Mouse (Mus musculus) CH12.LX (cell line): Measurements from ENCODE around the gene Adamts14. TPM values are rescaled to one million over a fixed set of nuclear protein-coding genes. Genes with fewer than 3 reads are reported as not detected.

Experiments
- DNase-seq: peaks from one replicate; pipeline ENCODE4 v3.0.0-alpha.2; 2013; ENCODE audit errors: extremely low read depth
- H3K27ac ChIP-seq: 2 replicates; pipeline ENCODE4 v1.5.1; 2012; ENCODE audit warnings: low read depth, mild to moderate bottlenecking, control low read depth, moderate library complexity; ENCODE audit not compliant: insufficient read depth
- H3K27me3 ChIP-seq: replicated peaks from 2 replicates; pipeline ENCODE3; 2012; ENCODE audit warnings: inconsistent platforms
- H3K36me3 ChIP-seq, 2 experiments: replicated peaks in 1 of 2; 2 replicates each; pipeline versions ENCODE3 to v1.6.1; 2012; ENCODE audit warnings: inconsistent platforms in 1 of 2, low read length in 1 of 2, mild to moderate bottlenecking in 1 of 2, mixed read lengths in 1 of 2, moderate library complexity in 1 of 2; ENCODE audit not compliant: control insufficient read depth in 1 of 2, insufficient read depth in 1 of 2
- H3K4me1 ChIP-seq, 2 experiments: 2 replicates each; pipeline ENCODE4 v1.6.1; 2012; ENCODE audit warnings: inconsistent platforms in 1 of 2, moderate library complexity in 1 of 2; ENCODE audit not compliant: insufficient read depth in 2 of 2, control insufficient read depth in 1 of 2
- H3K4me2 ChIP-seq: 2 replicates; pipeline ENCODE4 v1.6.1; 2012; ENCODE audit warnings: low read depth, mild to moderate bottlenecking, control low read depth; ENCODE audit not compliant: poor library complexity, insufficient read depth, severe bottlenecking
- H3K4me3 ChIP-seq, 3 experiments: fragments of 150-350 bp in 1 of 3; sonication (generic) in 1 of 3; replicated peaks in 1 of 3; 2 replicates each; pipeline versions ENCODE3 to v1.5.1; 2011 to 2012; ENCODE audit warnings: low read depth in 2 of 3, low read length in 2 of 3, mild to moderate bottlenecking in 2 of 3, moderate library complexity in 2 of 3, control low read depth in 1 of 3, improper control_type of control experiment in 1 of 3, inconsistent platforms in 1 of 3, mixed read lengths in 1 of 3; ENCODE audit not compliant: poor library complexity in 1 of 3
- H3K79me2 ChIP-seq: replicated peaks from 2 replicates; pipeline ENCODE4 v1.6.1; 2012; ENCODE audit warnings: mild to moderate bottlenecking, moderate library complexity; ENCODE audit not compliant: control insufficient read depth, poor library complexity, insufficient read depth, severe bottlenecking; ENCODE audit errors: extremely low read depth
- H3K9ac ChIP-seq: 2 replicates; pipeline ENCODE4 v1.6.1; 2012; ENCODE audit warnings: low read depth, mild to moderate bottlenecking, control low read depth, moderate library complexity; ENCODE audit not compliant: insufficient read depth
- H3K9me3 ChIP-seq: replicated peaks from 2 replicates; pipeline ENCODE3; 2012; ENCODE audit warnings: low read length, inconsistent platforms, mixed read lengths
- BHLHE40 ChIP-seq: IDR thresholded peaks from 2 replicates; pipeline ENCODE4 v1.6.1; 2011; ENCODE audit warnings: mild to moderate bottlenecking, low read depth, low read length, improper control_type of control experiment
- CHD1 ChIP-seq: IDR thresholded peaks from 2 replicates; pipeline ENCODE4 v1.6.1; 2012; ENCODE audit warnings: low read depth, low read length, improper control_type of control experiment, inconsistent platforms
- CTCF ChIP-seq, 2 experiments: IDR thresholded peaks in 1 of 2; conservative IDR thresholded peaks in 1 of 2; 2 replicates each; pipeline ENCODE4 v1.5.1; 2011 to 2012; ENCODE audit warnings: low read depth in 2 of 2, low read length in 2 of 2, improper control_type of control experiment in 1 of 2, inconsistent platforms in 1 of 2, mild to moderate bottlenecking in 1 of 2, moderate library complexity in 1 of 2
- ELF1 ChIP-seq: IDR thresholded peaks from 2 replicates; pipeline ENCODE4 v1.6.1; 2014; ENCODE audit warnings: low read depth, mild to moderate bottlenecking, inconsistent platforms, low read length, improper control_type of control experiment
- EP300 ChIP-seq: IDR thresholded peaks from 2 replicates; pipeline ENCODE4 v1.6.1; 2011; ENCODE audit warnings: low read length, improper control_type of control experiment
- ETS1 ChIP-seq: conservative IDR thresholded peaks from 2 replicates; pipeline ENCODE4 v1.6.1; 2012; ENCODE audit warnings: low read depth, mild to moderate bottlenecking, inconsistent platforms, low read length, improper control_type of control experiment, moderate library complexity
- JUND ChIP-seq: conservative IDR thresholded peaks from 2 replicates; pipeline ENCODE4 v1.6.1; 2011; ENCODE audit warnings: low read depth, low read length, improper control_type of control experiment
- KAT2A ChIP-seq: IDR thresholded peaks from 2 replicates; pipeline ENCODE4 v1.6.1; 2012; ENCODE audit warnings: low read length, improper control_type of control experiment, inconsistent platforms; ENCODE audit not compliant: insufficient replicate concordance
- RAD21 ChIP-seq: IDR thresholded peaks from 2 replicates; pipeline ENCODE4 v1.6.1; 2011; ENCODE audit warnings: low read depth, mild to moderate bottlenecking, low read length, improper control_type of control experiment, moderate library complexity
- SIN3A ChIP-seq: IDR thresholded peaks from 2 replicates; pipeline ENCODE4 v1.6.1; 2012; ENCODE audit warnings: low read length, improper control_type of control experiment, inconsistent platforms
- SMC3 ChIP-seq: IDR thresholded peaks from 2 replicates; pipeline ENCODE4 v1.6.1; 2011; ENCODE audit warnings: low read depth, low read length, improper control_type of control experiment
- TCF12 ChIP-seq: IDR thresholded peaks from 2 replicates; pipeline ENCODE4 v1.6.1; 2014; ENCODE audit warnings: low read depth, mild to moderate bottlenecking, inconsistent platforms, low read length, improper control_type of control experiment
- ZKSCAN1 ChIP-seq: IDR thresholded peaks from 2 replicates; pipeline ENCODE4 v1.6.1; 2012; ENCODE audit warnings: low read depth, inconsistent platforms, low read length, improper control_type of control experiment, borderline replicate concordance
- ZNF384 ChIP-seq: IDR thresholded peaks from 2 replicates; pipeline ENCODE4 v1.6.1; 2012; ENCODE audit warnings: low read depth, low read length, improper control_type of control experiment, inconsistent platforms
- dilution Hi-C: fragments of 300-500 bp; cut with MboI; formaldehyde crosslinking; loops from 2 replicates; pipeline ENCODE4 v1.14.3; 2020; ENCODE audit warnings: low sequenced_read_pairs; ENCODE audit not compliant: extremely low pct_unique_long_range_greater_than_20kb, extremely low pct_ligation_motif_present
- in situ Hi-C: fragments of 300-500 bp; cut with MboI; formaldehyde crosslinking; loops from 3 replicates; pipeline ENCODE4 v1.14.3; 2019; ENCODE audit warnings: low sequenced_read_pairs, low pct_ligation_motif_present, low pct_unique_long_range_greater_than_20kb, mixed read lengths
- polyA plus RNA-seq: library from polyadenylated mRNA; unstranded; fragments of >175 nt; gene quantifications from 2 replicates; pipeline ENCODE4 v1.2.1, GENCODE M21; 2012; ENCODE audit warnings: low read depth; ENCODE audit not compliant: insufficient read length
- total RNA-seq, 2 experiments: library from RNA; depleted of rRNA; stranded (reverse); fragments of 300-350 nt in 1 of 2; fragments of >200 nt in 1 of 2; gene quantifications; 2 replicates each; pipeline ENCODE4 v1.2.3; 2012 to 2014

Adamts14 gene
- total and polyA plus RNA-seq, 3 experiments = 1.2 to 2.7 (median 2.5) TPM

DNA sequence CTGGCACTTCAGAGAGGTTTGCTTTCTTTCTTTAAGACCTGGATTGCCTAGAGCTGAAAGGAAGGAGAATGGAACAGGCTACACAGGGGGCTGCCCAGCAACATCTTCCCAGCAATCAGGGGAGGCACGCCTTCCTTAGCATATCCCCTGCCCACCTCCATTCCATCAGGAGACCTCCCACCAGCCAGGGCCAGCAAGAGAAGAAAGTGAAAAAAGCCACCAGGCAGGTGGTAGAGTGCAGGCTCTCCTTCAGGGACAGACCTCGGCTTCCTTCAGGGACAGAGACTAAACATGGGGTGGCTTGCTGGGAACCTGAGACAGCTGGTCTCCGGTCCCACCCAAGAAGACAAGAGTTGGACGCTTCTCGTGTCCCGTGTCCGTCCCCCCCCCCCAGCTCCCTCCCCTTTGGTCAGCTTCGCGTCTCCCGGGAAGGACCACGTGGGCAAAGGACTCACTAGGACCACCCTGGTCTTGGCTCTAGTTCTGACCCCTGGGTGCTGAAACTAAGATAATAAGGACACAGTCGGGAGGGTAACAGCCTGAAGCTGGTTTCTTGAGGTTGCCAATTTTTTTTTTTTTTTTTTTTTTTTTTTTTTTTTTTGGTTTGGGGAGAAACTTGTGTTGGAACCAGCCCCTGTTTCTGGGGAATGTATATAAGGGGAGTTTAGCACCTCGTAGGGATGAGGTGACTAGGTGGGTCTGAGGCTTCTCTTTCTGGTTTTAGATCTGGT, 98.4 kb downstream of the Adamts14 start:
- dilution Hi-C loops = no loop called here
- peaks cover 2% of the 10 kb centered on the region for H3K27me3 ChIP-seq
- no peak for DNase-seq

DNA sequence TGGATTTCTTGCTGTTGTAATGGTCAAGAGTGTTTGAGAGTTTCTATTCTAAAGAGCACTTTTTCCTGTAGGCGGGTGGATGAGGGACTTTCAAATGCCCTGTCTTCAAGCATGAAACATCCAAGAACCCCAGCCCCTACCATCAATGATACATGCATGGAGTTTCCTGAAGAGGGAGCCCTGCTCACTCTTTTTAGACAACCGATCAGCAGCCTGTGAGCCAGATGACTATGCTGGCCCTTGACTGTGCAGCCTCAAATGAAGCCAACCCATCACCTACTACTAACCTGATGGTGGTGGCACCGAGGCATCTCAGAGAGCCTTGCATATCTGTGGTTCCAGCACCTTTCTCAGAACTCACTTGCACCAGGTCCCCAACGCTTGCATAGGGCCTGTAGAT, 100.7 kb downstream of the Adamts14 start:
- Histone ChIP-seq H3K4me3 (no peak overlapping the region), H3K27me3 (peaks cover 2% of the 10 kb centered on the region), H3K36me3 (no peaks in the 10 kb centered on the region), H3K9me3 (no peaks in the 10 kb centered on the region), H3K4me1 (peaks cover 16 to 53% of the 10 kb centered on the region in 2 experiments), H3K4me2 (no peak overlapping the region), H3K79me2 (no peaks in the 10 kb centered on the region), H3K27ac (no peak overlapping the region), H3K9ac (no peak overlapping the region)
- DNase-seq = peak; percentile 51
- in situ Hi-C loops = no loop called here
- dilution Hi-C loops = no loop called here
- TF ChIP-seq CTCF (conservative IDR thresholded peaks at IDR 0.05 in 1 of 2, IDR thresholded peaks at IDR 0.05 in 1 of 2; ENCODE audit: low read depth in 2 of 2, low read length in 2 of 2) (peak in 1 of 2 experiments; percentile 72; a peak in 2 of 4 replicates), RAD21 (peak; percentile 70), SMC3 (peak; percentile 57), CHD1 (no peak)

More for the DNA sequence above, 98.4 kb downstream of the Adamts14 start:
- Histone ChIP-seq H3K79me2 (no peaks in the 10 kb centered on the region), H3K9ac (no peak overlapping the region), H3K36me3 (no peaks in the 10 kb centered on the region), H3K4me1 (peaks cover 14 to 57% of the 10 kb centered on the region in 2 experiments), H3K4me3 (no peak overlapping the region), H3K27ac (no peak overlapping the region), H3K4me2 (no peak overlapping the region), H3K9me3 (no peaks in the 10 kb centered on the region)
- in situ Hi-C loops = no loop called here
- TF ChIP-seq ZNF384 (peak; percentile 84), KAT2A (no peak), SIN3A (no peak), JUND (no peak), TCF12 (no peak)

GRCm38 (mm10) chr10:61171654-61172053, 101.6 kb downstream of the Adamts14 start, which contains the start of gene Tbata:
Gene Tbata, plus strand, starts transcription at chr10:61171954.
- H3K9me3 ChIP-seq = no peaks in the 10 kb centered on the region
- no peak within 1 kb of the TSS for H3K9ac ChIP-seq
- dilution Hi-C loops (no loop called here), in situ Hi-C loops (no loop called here)
- TF ChIP-seq EP300 (no peak), ELF1 (no peak), ETS1 (no peak), ZKSCAN1 (no peak), BHLHE40 (no peak), KAT2A (no peak)
- peaks cover 22 to 58% of the 10 kb centered on the region in 2 experiments for H3K4me1 ChIP-seq
- H3K36me3 ChIP-seq = no peaks in the 10 kb centered on the region
- H3K27me3 ChIP-seq = peaks cover 2% of the 10 kb centered on the region
- H3K79me2 ChIP-seq = no peaks in the 10 kb centered on the region
- DNase-seq = no peak
- no peak within 1 kb of the TSS for H3K4me2 ChIP-seq
- H3K27ac ChIP-seq = no peak within 1 kb of the TSS
- H3K4me3 ChIP-seq = no peak within 1 kb of the TSS
